9 mouse cellular contexts compared by ENCODE assay signal in genomic region chr12:117330418-117330817, GRCm38 (mm10).
A peak's percentile ranks its signal among the peaks of the same experiment; 100 is the strongest.
DNase-seq lines count a peak whose midpoint lies in the region.
"Had no signal": no experiment of that assay in that cellular context is flagged by ENCODE, and none has a peak within 500 bp of the region (broad histone marks: within the 10 kb centered on the region; RNA-seq: fewer than 3 reads in every experiment).

No protein-coding gene starts in this region.

- peak; percentile 11 for DNase-seq in kidney, postnatal 10 days
- DNase-seq in kidney, postnatal 4 days: no peak
- peak; percentile 38 for DNase-seq in thymus, postnatal 14 days
- no peak for DNase-seq in thymus, postnatal 10 days (ENCODE audit: low spot score in 2 of 2)
- DNase-seq in R1 (ENCODE audit: low read depth, low spot score): peak; percentile 48
- DNase-seq in Muller cell, postnatal 12 days (ENCODE audit: inconsistent ontology term): no peak
- no peak for DNase-seq in layer of hippocampus, postnatal 10 days (ENCODE audit: low spot score in 2 of 2)
- DNase-seq: cerebellum, adult 18-20 months; kidney, adult 11 months had no signal

Comparison
In these comparisons a context has a peak if more than half of its experiments do, and no peak if none do; other contexts are left out.
1. DNase-seq: peak in kidney, postnatal 10 days (single experiment), thymus, postnatal 14 days (single experiment) and R1 (single experiment); none in kidney, postnatal 4 days (0 of 2), thymus, postnatal 10 days (0 of 2), Muller cell, postnatal 12 days (single experiment) and layer of hippocampus, postnatal 10 days (0 of 2).